Mouse (Mus musculus): ENCODE measurements around the gene Zmat3.

- TF ChIP-seq POLR2A (IDR thresholded peaks at IDR 0.05; ENCODE audit: insufficient read depth, low read length) (no peak), CTCF (IDR thresholded peaks at IDR 0.05; ENCODE audit: low read depth, low read length) (no peak), EP300 (IDR thresholded peaks at IDR 0.05; ENCODE audit: insufficient read depth, low read depth, low read length) (no peak)
Observed at GRCm38 (mm10) chr3:32347881-32348280, 17.9 kb downstream of the Zmat3 start.
